Mouse (Mus musculus) spleen, postnatal 36 days (tissue): Measurements from ENCODE around the gene Gatad2b.
"Not testable (repeated sequence)": the region's sequence is repeated elsewhere in the genome, so short reads cannot be mapped to it uniquely, and the experiment has no call there.

Experiments
- DNase-seq, 2 experiments: peaks; one replicate each; pipeline ENCODE4 v3.0.0; 2022; ENCODE audit warnings: low spot score in 2 of 2, mixed read lengths in 1 of 2

The Gatad2b gene

DNA sequence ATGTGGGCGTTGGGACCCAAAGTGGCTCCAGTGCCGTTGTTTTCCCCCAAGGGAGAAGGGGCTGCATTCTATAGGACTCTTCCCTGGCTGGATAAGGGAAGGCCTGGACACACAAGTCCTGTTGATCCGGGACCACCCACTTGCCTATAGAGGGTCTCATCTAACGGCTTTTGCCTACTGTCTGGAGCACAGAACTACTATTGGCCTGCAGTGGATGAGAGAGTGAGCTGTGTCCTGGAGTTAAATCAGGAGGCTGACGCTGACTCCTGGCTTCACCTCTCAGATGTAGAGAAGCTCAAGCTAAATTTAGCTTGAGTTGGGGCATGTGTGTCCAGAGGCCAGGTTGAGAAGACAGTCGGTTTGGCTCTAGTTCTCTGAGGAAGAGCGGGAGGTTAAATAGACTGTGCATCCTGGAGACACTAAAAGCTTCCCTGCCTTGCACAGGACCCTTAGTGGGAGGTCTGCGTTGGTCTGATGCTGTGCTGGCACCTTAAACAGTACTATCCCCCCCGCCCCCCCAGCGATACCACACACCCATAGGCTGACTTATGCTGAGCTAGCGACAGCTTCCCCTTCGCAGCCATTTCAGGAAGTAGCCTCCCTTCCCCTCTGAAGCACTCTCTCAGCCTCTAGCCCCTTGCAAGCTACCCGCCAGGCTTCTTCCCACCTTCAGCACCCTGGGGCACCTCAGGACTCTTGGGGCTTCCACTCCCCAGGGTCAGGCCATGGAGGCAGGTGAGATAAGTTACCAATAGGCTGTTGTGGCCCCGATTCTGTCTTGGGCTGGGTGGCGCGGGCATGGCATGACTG lies 26.8 kb upstream of the Gatad2b start:
- DNase-seq: peak; percentile 76 to 78

DNA sequence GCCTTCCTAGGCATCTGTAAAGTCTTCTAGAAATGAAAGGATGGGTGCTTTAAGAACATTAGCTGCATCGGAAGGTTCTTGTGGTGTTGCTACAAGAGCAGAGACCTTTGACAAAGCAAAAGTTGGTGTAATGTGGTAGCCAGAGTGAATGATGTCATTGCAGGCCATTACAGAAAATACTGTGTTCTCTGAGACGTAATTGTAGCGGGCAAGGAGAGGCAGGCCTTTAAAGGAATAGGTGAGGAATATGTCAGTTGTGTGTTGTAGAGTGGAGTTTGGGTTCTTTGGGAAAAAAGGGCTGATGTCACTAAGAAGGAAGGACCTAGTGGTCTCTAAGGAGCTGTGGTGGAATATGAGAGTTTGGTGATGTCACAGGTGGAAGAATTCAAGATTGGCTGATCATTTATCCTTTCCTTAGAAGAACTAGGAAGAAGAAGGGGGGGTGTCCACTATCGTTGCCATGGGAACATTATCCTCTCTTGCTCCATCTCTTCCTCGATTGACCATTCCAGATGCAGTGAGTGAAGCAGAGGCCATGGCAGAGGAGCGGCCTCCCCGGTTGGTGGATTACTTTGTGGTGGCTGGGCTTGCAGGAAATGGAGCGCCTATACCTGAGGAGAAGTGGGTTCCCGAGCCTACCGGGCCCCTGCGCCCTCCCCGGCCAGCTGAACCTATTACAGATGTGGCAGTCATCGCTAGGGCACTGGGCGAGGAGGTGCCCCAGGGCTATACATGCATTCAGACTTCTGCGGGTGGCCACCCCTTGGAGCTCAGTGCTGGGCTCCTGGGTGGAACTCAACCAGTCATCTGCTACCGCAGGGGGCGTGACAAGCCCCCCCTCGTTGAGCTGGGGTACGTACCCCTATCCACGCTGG lies 25.8 kb upstream of the Gatad2b start:
- peak; percentile 28 to 32 for DNase-seq

DNA sequence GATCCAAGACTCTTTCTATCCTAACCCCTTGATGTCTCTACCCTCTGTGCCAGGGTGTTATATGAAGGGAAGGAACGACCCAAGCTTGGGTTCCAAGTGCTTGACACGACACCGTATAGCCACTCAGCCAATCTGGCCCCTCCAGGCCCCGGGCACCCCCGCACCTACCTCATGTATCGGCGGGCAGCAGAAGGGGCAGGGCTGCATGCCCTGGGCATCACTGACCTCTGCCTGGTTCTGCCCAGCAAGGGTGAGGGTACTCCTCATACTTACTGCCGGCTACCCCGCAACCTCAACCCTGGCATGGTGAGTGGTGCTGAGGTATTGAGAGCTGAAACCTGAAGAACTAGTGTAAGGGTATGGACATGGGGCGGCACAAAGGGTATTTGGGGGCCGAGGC lies 24.8 kb upstream of the Gatad2b start:
- DNase-seq: no peak

DNA sequence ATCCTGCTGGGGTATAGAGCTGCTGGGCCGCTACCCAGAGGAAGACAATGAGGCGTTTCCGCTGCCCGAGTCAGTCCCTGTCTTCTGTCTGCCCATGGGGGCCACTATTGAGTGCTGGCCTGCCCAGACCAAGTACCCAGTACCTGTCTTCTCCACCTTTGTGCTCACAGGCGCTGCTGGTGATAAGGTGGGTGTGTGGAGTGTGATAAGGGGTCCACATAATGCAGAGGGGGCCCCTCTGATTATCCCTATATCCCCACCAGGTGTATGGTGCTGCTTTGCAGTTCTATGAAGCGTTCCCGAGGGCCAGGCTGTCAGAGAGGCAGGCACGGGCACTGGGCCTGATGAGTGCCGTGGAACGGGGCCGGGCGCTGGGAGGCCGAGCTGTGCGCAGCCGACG lies 24.0 kb upstream of the Gatad2b start:
- DNase-seq: no peak

DNA sequence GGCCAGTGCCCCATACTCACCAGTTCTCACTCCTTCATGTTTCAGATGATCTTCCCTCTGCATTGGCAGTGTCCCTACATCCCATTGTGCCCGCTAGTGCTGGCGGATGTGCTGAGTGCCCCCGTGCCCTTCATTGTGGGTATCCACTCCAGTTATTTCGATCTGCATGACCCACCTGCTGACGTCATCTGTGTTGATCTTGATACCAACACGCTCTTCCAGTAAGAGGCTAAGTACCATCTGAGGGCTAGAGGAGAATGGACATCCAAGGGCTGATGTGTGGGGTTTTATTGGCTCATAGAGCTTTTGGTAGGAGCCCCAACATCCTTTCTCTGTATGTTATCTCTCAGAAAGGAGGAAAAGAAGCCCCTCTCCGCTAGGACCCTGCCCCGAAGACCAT lies 22.2 kb upstream of the Gatad2b start:
- no peak for DNase-seq

DNA sequence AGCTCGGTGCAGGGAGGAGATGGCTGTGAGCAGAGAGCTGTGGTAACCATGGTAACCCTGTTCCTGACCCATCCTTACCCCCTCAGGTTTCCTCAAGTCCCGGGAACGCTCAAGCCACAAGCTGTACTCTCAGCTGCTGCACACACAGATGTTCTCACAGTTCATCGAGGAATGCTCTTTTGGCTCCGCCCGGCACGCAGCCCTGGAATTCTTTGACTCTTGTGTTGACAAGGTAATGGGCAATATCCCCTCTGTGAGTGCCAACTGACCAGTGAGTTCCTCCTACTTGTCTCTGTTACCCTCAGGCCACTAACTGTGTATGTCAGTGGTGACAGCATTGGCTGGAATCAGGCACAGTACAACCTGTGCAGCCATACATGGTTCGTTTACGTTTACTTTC lies 20.8 kb upstream of the Gatad2b start:
- DNase-seq: no peak

DNA sequence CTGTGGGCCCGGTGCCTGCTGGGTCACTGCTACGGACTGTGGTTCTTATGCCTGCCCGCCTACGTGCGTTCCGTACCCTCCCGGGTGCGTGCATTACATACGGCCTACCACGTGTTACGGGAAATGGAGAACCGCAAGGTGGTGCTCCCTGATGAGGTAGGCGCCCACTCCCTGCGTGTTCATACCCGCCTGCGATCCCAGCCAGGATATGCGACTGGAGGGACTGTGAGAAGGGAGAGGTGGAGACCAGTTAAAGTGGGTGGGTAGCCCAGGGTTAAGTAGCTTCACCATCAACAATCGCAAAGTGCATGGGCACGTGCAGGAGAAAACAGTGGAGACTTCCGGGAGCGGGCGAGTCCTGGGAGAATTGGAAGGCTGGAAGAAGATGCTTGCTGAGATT lies 19.1 kb upstream of the Gatad2b start:
- no peak for DNase-seq

DNA sequence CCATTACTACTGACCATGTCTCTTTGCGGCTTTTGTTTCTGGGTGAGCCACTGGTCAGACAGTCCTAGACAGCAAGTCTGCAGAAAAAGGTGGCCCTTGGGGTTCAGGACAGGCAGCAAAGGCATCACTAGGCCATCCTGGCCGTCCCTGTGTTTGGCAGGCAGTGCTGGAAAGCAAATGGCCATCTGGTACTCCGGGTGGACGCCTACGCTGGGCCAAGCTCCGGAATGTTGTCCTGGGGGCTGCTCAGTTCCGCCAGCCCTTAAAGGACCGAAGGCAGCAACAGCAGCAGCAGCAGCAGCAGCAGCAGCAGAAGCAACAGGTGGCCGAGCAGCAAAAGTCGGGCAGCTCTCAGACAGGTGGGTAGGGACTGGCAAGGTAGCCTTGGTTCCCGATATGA lies 17.7 kb upstream of the Gatad2b start:
- no peak for DNase-seq

DNA sequence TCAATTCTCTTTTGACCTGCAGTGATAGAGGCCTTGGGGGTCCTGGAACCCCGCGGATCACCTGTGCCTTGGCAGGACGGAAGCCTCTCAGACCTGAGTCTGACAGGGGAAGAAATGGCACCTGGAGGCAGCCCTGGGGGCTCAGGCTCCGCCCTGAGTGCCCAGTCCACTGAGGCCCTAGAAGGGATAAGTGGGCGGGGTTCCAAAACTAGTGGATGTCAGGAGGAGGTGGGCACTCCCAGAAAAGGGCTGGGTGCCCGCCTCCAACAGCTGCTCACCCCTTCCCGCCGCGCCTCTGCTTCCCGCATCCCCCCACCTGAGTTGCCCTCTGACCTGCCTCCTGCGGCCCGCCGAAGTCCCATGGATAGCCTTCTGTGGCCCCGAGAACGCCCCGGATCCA lies 16.1 kb upstream of the Gatad2b start:
- no peak for DNase-seq

DNA sequence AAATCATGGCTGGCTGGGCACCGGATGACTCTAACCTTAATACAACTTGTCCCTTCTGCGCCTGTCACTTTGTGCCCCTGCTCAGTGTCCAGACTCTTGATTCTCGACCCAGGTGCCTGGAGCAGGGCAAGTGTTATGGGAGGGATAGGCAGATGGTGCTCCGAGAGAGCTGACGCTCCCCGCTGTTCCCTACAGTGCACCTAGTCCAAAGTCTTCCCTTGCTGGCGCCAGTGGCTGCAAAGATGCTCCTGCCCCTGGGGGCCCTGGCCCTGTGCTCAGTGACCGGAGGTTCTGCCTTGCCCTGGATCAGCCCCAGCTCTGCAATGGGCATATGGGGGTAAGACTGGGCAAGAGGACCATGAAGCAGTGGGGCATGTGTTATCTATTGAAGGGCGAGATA lies 15.2 kb upstream of the Gatad2b start:
- DNase-seq: no peak

DNA sequence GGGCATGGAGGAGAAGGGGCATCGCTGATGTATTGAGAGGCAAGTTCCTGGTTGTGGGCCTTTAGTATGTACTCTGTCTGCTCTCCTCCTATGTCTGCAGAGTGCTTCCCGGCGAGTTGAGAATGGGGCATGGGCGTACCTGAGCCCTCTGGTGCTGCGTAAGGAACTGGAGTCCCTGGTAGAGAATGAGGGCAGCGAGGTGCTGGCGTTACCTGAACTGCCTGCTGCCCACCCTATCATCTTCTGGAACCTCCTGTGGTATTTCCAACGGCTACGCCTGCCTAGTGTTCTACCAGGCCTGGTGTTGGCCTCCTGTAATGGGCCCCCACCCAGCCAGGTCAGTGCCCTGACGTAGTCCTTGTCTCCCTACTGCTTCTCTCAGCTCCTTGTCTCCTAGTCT lies 14.8 kb upstream of the Gatad2b start:
- no peak for DNase-seq

DNA sequence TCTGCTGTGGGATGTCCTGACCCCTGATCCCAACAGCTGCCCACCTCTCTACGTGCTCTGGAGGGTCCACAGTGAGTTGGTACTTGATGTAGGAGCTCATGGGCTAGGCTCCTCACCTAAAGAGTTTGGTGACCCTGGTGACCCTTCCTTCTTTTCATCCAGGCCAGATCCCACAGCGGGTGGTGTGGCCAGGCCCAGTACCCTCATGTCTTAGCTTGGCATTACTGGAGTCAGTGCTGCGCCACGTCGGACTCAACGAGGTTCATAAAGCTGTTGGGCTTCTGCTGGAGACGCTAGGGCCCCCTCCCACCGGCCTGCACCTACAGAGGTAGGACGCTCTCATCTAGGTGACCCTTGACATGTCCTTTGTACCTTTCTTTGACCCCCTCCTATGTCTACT lies 13.8 kb upstream of the Gatad2b start:
- no peak for DNase-seq

DNA sequence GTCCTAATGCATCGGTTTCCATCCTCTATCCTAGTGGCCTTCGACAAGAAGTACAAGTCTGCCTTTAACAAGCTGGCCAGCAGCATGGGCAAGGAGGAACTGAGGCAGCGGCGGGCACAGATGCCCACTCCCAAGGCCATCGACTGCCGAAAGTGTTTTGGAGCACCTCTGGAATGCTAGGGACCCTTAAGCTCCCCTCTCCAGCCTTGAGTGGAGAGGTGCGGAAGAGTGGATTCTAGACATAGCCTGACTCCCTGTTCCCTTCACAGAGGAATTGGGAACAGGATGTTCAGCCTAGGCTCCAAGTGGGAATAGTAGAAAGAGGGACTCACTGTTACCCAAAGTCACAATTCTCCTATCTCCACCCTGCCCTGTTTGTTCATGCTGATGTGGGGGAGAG lies 13.2 kb upstream of the Gatad2b start:
- DNase-seq: no peak

DNA sequence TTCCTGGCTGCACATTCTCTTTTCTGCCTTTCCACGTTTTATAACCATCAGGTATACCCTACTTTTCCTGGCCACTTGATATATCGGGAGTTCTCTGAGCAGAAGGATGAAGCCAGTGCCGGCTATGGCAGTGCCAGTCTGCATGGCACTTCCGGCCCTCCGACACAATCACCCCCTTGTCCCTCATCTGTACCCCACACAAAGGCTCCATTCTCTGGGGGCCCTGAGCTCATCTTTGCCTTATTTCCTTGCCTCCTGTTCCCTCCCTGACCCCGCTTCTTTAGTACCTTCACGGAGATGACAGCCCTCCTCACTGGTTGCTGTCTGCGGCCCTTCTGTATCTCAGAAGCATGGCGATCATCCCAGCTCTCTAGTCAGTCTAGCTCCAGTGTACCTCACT lies 12.3 kb upstream of the Gatad2b start:
- no peak for DNase-seq

DNA sequence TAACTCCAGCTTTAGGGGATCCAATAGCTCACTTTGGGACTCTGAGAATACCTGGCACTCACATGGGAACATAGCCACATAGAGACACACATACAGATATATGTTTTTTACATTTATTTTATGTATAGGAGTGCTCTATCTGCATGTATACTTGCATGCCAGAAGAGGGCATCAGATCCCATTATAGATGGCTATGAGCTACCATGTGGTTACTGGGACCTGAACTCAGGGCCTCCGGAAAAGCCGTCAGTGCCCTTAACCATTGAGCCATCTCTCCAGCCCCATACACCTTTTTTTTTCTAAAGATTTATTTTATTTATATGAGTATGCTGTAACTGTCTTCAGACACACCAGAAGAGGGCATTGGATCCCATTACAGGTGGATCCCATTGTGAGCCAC lies 8.8 kb upstream of the Gatad2b start:
- DNase-seq: no peak

DNA sequence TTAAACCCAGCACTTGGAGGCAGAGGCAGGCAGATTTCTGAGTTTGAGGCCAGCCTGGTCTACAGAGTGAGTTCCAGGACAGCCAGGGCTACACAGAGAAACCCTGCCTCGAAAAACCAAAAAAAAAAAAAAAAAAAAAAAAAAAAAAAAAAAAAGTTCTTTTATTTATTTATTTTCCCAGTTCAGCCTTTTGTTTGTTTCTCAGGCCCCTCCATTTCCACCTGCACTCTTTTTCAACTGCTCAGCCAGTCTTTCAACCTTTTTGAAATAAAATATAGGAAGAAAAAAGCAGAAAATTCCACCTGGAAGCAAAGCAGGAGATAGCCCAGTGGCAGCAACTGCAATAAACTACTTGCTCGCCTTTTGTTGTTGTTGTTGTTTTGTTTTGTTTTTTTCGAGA lies 3.6 kb upstream of the Gatad2b start:
- DNase-seq: not testable (repeated sequence)

DNA sequence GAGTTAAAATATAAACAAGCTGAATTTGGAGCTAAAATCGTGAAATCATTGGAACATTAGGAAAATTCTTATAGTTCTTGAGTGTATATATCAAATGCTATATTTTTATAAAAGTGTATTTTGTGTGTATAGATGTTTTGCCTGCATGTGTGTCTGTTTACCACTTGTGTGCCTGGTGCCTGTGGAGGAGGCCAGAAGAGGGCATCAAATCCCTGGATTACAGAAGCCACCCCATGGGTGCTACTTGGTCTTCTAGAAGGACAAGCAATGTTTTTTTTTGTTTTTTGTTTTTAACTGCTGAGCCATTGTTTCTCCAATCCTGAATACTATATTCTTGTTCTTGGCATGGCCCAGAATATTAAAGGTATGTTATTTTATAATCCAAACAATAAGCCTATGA lies 2.4 kb upstream of the Gatad2b start:
- no peak for DNase-seq

DNA sequence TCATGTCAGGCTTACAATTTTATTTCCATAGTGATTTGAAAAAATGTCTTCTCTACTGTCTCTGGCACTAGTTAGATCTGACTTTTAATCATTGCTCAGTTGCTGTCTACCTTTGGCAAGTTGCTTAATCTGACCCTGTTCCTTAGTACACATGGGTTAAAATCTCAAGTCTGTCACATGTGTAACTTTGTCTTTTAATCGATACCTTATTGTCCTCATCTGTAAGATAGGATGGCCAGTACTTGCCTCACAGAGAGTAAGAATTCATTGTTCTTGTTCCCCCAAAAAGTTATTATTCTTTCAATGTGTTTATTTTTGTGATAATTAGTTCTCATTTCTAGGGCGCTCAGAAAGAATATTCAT lies 1.0 kb upstream of the Gatad2b start:
- no peak for DNase-seq

DNA sequence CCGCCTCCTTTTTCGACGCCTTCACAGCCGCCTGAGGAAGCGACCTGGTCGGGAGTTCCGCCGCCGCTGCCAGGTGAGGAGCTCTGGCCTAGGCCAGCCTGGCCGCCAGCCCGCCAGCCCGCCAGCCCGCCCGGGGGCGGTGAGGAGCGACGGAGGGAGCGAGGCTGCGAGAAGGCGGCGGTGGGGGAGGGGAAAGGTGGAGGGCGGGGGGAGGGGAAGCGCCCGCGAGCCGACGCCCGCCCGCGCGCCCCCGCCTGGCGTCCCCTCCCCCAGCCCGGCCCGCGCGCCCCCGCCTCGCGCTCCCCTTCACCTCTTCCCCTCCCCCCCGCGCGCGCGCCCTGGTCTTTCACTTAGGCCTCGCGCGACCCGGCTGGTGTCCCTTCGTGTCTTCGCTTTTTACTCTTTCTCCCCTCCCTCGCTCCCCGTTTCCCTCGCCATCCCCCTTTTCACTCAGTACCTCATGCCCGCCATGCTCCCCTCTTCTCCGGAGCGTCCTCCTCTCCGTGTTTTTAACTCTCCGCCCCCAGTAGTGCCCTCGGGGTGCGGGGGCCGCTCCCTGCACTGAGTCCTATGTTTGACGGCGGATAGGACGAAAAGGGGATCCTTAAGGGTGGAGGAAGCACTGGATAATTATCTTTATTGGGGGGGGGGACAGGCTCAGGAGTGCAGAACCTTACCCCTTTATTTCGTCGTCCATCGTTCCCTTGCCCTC lies 530 bp downstream of the Gatad2b start:
- peak; percentile 51 to 65 for DNase-seq

DNA sequence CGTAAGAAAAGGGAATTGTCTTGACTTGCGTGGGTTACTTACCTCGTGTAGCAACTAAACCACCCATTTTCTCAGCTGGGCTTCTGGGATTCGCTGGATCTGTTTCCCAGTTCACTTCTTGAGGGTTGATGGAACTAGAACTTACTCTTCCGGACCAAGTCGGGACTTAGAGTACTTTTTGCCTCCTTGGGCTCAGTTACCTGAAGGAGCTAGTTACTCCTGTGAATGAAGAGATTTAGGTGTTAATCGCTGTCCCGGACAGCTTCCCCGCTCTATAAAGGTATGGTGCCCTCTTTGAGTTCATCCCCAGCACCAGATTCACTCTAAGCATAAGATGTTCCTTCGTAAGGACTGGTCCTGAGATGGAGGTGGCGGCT lies 1.1 kb downstream of the Gatad2b start:
- DNase-seq: no peak

DNA sequence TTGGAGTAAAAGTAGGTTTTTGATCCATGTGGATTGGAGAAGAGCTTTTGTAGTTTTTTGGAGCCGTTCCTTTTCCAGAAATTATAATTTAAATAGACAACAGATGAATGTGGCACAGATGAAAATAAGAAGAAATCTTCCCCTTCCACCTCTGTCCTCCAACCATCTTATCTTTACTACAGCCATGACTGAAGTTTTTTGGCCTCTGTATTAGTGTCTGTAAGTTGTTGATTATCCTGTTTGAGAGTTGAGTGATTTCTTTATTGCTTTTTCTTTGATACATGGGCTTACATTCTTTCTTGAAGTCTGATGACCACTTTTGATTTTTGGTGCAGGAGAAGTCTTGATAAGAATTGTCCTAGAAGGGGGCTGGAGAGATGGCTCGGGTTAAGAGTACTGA lies 1.7 kb downstream of the Gatad2b start:
- no peak for DNase-seq

DNA sequence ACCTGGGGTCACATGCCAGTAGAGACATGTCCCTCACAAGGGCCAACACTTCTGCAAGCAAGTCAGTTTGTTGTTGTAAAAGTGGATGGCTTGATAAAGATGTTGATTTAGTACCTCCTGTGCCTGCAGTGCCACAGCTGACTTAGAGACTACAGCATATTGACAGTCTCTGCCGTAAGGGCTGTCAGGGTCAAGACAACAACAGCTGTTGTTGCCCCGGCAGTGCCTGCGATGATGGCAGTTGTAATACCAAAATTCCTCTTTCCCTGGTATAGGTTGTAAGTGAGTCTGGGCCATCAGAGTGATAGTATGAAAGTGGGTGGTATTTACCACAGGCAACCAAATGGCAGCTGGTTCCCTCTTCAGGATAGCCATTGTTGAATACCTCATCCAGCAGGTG lies 12.8 kb downstream of the Gatad2b start:
- DNase-seq: no peak

DNA sequence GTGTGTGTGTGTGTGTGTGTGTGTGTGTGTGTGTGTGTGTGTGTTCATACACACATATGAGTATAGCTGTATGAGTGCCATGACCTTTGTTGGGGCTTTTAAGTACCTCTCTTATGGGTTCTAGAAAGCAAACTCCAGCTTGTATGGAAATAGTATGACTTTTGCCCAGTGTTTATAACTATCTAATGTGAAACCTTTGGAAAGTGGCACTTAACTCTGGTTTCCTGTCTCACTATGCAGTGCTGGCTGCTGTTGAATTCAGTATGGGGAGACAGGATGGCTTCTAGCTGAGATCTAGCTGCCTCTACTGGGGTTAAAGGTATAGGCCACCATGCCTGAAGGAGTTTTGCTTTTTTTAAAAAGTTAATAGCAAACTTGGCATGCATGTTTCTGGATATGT lies 16.6 kb downstream of the Gatad2b start:
- no peak for DNase-seq
